Mouse (Mus musculus) embryonic fibroblast, embryonic 13.5 days (primary cell): ENCODE results near the gene Pecam1.

Experiments used
- CTCF ChIP-seq: IDR thresholded peaks from 2 replicates; pipeline ENCODE4 v1.5.1; 2011; ENCODE audit warnings: mild to moderate bottlenecking, control low read depth, low read length, moderate library complexity, borderline replicate concordance; ENCODE audit not compliant: insufficient read depth
- POLR2A ChIP-seq: IDR thresholded peaks from 2 replicates; pipeline ENCODE4 v1.6.1; 2011; ENCODE audit warnings: low read depth, mild to moderate bottlenecking, control low read depth, low read length, moderate library complexity

DNA sequence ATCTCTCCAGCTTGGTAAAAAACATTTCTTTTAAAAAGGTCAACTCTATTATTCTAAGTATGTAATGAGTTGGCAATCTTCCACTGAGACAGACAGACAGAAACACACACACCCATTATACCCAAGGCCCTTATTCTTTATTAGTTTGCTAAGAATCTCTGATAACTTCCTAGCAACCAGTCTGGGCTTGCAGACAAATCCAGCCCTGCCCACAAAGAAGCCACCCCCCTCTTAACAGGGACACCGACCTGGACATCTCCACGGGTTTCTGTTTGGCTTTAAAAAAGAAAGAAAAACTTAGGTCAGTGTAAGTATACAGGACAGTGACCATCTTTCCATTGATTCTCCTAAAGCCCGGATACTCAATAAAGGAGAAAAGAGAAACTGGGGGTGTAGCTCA, 67.1 kb downstream of the Pecam1 start:
- TF ChIP-seq CTCF (no peak), POLR2A (no peak)
